Mouse (Mus musculus) kidney, embryonic 16.5 days (tissue): ENCODE measurements around the gene Cnga1. TPM values are rescaled to one million over a fixed set of nuclear protein-coding genes. Genes with fewer than 3 reads are reported as not detected.
A peak's percentile ranks its signal among the peaks of the same experiment; 100 is the strongest.
"Not testable (repeated sequence)": the region's sequence is repeated elsewhere in the genome, so short reads cannot be mapped to it uniquely, and the experiment has no call there.

Experiments used
- ATAC-seq: fragments of 200-750 bp; cut with Nextera tagmentation; 2 replicates; pipeline ENCODE4 v1.8.0; 2017; ENCODE audit warnings: moderate TSS enrichment; ENCODE audit not compliant: low FRiP score, low TSS enrichment
- H3K27ac ChIP-seq: fragments of 300-500 bp; sonication (generic); 2 replicates; pipeline ENCODE4 v1.5.1; 2014; ENCODE audit warnings: low read length
- H3K27me3 ChIP-seq: fragments of 300-500 bp; sonication (generic); 2 replicates; pipeline ENCODE4 v1.6.1; 2014; ENCODE audit warnings: low read length, control low read depth, mixed read lengths; ENCODE audit not compliant: insufficient read depth
- H3K36me3 ChIP-seq: fragments of 300-500 bp; sonication (generic); 2 replicates; pipeline ENCODE4 v1.6.1; 2014; ENCODE audit warnings: low read length, control low read depth, mixed read lengths; ENCODE audit not compliant: insufficient read depth
- H3K4me1 ChIP-seq: fragments of 300-500 bp; sonication (generic); 2 replicates; pipeline ENCODE4 v1.6.1; 2014; ENCODE audit warnings: low read length, control low read depth, mixed read lengths; ENCODE audit not compliant: insufficient read depth
- H3K4me2 ChIP-seq: fragments of 300-500 bp; sonication (generic); replicated peaks from 2 replicates; pipeline ENCODE4 v1.6.1; 2014; ENCODE audit warnings: low read depth, low read length
- H3K4me3 ChIP-seq: fragments of 300-500 bp; sonication (generic); 2 replicates; pipeline ENCODE4 v1.5.1; 2014; ENCODE audit warnings: mild to moderate bottlenecking, low read length
- H3K9ac ChIP-seq: fragments of 300-500 bp; sonication (generic); replicated peaks from 2 replicates; pipeline ENCODE4 v1.6.1; 2014; ENCODE audit warnings: low read length
- H3K9me3 ChIP-seq: fragments of 300-500 bp; sonication (generic); 2 replicates; pipeline ENCODE4 v1.6.1; 2016; ENCODE audit warnings: low read length, control low read depth
- WGBS: fragments of 180-500 bp; shearing (Covaris S2); extraction: QIAGEN DNeasy Blood & Tissue Kit; methylation state at CpG from one replicate; pipeline ENCODE4 v1.1.7; 2014; 5-methylcytosine and 5-hydroxymethylcytosine counted together
- polyA plus RNA-seq: library from polyadenylated mRNA; unstranded; fragments of >200 nt; fragmentation: Nextera tagmentation; extraction: Ambion mirVana; gene quantifications from 2 replicates; pipeline ENCODE4 v1.2.1, GENCODE M21; 2015

Cnga1 gene
- polyA plus RNA-seq, 1 experiment from 2014 or later, result not detected

GRCm38 (mm10) chr5:72601006-72601405 is 43.1 kb downstream of the Cnga1 start:
- H3K36me3 ChIP-seq, result no peaks in the 10 kb centered on the region
- no peak overlapping the region for H3K27ac ChIP-seq
- ATAC-seq, result peak; percentile 74; the same call in 1 of the 2 replicates
- H3K4me1 ChIP-seq, result no peaks in the 10 kb centered on the region
- H3K4me2 ChIP-seq, result no peak overlapping the region
- H3K27me3 ChIP-seq, result no peaks in the 10 kb centered on the region
- WGBS, result 14% methylated on average over 5 of the region's 5 CpGs
- H3K4me3 ChIP-seq, result no peak overlapping the region
- H3K9me3 ChIP-seq, result no peaks in the 10 kb centered on the region
- no peak overlapping the region for H3K9ac ChIP-seq

DNA sequence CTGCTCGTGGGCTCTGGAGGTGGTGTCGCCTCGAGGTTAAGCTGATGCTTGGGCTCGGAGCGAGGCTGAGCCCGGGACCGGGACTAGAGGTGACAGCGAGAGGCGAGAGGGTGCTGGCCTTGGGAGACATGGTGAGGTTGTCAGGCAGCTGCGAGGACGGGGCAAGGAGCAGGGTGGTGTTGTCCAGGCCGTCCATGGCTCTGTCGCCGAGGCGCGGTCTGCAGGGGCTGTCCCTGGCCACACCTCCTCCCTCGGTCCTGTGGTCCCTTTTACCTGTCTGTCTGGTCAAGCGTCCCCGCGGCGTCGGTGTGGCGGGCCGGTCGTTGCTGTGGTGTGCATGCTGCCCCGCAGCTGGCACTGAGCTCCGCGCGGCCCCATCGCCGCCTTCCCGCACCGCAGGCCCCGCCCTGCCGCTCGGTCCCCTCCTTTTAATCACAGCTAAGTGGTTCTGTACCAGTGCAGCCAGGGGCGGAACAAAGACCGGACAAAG is 56.8 kb downstream of the Cnga1 start, which contains the start of gene Gm5868:
TSS of gene Gm5868 (minus strand) at position 360 of the 490 bp plus-strand sequence.
- H3K4me1 ChIP-seq, result 0 out of 2 replicates have a peak, but pooled peaks cover 2% of the 10 kb centered on the region
- peak within 1 kb of the TSS; percentile 31; the same call in 1 of the 2 replicates for H3K9ac ChIP-seq
- peak within 1 kb of the TSS; percentile 43 for H3K4me3 ChIP-seq
- H3K9me3 ChIP-seq, result no peaks in the 10 kb centered on the region
- peak; percentile 77 for ATAC-seq
- 2% methylated on average over 34 of the region's 38 CpGs for WGBS
- H3K4me2 ChIP-seq, result peak within 1 kb of the TSS; percentile 60
- H3K27me3 ChIP-seq, result peaks cover 13% of the 10 kb centered on the region
- no peaks in the 10 kb centered on the region for H3K36me3 ChIP-seq
- H3K27ac ChIP-seq, result no peak within 1 kb of the TSS

DNA sequence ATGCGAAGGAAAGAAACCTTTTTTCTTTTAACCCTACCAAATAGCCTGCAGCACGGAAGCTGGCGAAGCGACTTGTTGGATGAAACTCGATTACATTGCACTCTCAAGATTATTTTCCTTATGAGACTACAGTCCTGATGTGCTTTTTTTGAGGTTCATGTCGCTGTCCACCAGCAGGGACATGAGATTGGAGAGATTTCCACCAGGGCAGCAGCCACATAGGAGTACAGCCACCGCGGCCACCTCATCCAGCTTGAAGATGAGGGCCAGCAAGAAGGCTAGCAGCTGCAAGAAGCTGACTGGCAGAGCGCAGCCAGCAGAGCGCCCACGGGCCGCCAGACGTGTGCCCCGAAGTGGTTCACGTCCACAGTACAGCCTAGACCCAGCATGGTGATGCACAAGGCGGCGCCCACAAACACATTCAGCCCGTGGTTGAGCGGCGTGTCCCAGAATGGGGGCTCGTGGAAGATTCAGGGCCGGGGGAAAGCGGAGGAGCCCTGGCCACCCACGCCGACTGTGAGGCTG is 57.3 kb downstream of the Cnga1 start:
- Histone ChIP-seq H3K9ac (peak overlapping the region; percentile 31; the same call in 1 of the 2 replicates), H3K27me3 (peaks cover 15% of the 10 kb centered on the region), H3K4me2 (peak overlapping the region; percentile 60), H3K4me3 (peak overlapping the region; percentile 43)
- not testable (repeated sequence) for H3K27ac ChIP-seq, H3K4me1 ChIP-seq, H3K36me3 ChIP-seq, H3K9me3 ChIP-seq
- peak; percentile 54; the same call in 1 of the 2 replicates for ATAC-seq
- WGBS, result 44% methylated on average over 25 of the region's 25 CpGs

- H3K9me3 ChIP-seq, H3K36me3 ChIP-seq, H3K9ac ChIP-seq, H3K4me2 ChIP-seq, H3K4me1 ChIP-seq, H3K27ac ChIP-seq, ATAC-seq, H3K4me3 ChIP-seq: not testable (repeated sequence)
- peaks cover 18% of the 10 kb centered on the region for H3K27me3 ChIP-seq
- WGBS, result 49% methylated on average over 7 of the region's 7 CpGs
These were observed 58.0 kb downstream of the Cnga1 start for GRCm38 (mm10) chr5:72586122-72586521.

GRCm38 (mm10) chr5:72580970-72581332 is 63.1 kb downstream of the Cnga1 start, which contains the start of gene Zar1:
TSS of gene Zar1 (minus strand) at chr5:72581254.
- H3K27me3 ChIP-seq, result peaks cover 15% of the 10 kb centered on the region
- 10% methylated on average over 16 of the region's 21 CpGs for WGBS
- peak within 1 kb of the TSS; percentile 80 for H3K4me2 ChIP-seq

DNA sequence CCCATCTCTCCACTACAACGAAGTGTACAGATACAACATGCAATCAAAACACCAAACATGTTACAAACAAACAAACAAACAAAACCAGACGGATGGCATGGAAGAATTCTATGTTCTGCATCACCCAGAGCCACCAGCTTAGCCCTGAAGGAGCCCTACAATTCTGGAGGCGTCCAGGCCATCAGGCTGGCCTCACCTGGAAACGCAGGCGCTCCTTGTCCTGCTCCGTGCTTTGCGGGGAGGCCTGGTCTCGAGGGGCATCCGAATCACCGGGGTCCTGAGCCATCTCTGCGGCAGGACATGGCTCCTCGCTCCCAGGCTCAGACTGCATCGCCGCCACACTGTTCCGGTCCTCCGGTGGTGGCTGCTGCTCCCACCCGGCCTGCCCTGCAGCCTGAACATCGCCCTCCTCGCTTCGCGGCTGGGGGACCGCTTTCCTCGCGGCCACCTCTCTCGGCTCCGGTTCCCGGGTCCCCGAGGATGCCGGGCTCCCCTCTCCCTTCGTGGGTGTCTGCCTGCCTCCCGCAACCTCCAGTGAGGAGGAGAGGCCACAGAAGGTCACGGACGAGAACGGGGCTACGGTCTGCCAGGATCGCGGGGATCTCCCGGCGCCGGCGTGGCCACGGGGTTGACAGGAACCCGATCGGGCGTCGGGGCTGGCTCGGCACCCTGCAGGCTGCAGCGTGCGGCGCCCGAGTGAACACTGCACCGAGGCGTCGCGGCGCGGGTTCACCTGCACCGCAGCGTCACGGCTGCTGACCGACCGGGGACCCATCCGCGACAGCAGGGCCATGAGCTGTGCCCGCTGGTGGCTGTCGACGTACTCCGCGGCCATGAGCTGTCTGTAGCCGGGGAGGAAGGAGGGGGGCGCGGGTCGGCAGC is 63.7 kb downstream of the Cnga1 start:
- WGBS, result 6% methylated on average over 44 of the region's 73 CpGs

More at GRCm38 (mm10) chr5:72580970-72581332, 63.1 kb downstream of the Cnga1 start, which contains the start of gene Zar1:
- H3K36me3 ChIP-seq, H3K4me1 ChIP-seq, H3K27ac ChIP-seq, H3K9me3 ChIP-seq: not testable (repeated sequence)
- Histone ChIP-seq H3K9ac (0 out of 2 replicates have a peak within 1 kb of the TSS, but pooled peaks have one; percentile 44), H3K4me3 (peak within 1 kb of the TSS; percentile 50)
- ATAC-seq, result peak; percentile 70; the same call in 1 of the 2 replicates

DNA sequence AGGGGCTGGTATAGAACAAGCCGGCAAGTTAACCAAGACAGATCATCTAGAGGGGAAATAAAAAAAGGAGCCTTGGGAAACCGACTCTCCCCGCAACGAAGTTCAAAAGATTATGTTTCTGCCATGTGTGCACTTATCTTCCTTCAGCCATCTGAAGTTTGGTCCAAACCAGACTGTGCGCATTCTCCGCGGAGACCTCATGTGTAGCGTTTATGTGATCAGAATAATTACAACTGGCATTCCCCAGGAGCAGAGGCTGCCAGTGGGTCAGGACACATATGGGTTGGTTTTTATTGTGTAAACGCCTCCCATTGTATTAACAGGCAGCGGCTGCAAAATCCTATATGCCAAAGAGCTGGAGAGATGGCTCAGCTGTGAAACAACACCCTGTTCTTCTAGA is 64.5 kb downstream of the Cnga1 start:
- peaks cover 15% of the 10 kb centered on the region for H3K27me3 ChIP-seq
- ATAC-seq, H3K9ac ChIP-seq, H3K36me3 ChIP-seq, H3K4me2 ChIP-seq, H3K4me1 ChIP-seq, H3K9me3 ChIP-seq, H3K4me3 ChIP-seq, H3K27ac ChIP-seq: not testable (repeated sequence)
- WGBS, result 50% methylated on average over 10 of the region's 10 CpGs

More for the DNA sequence above, 63.7 kb downstream of the Cnga1 start:
- not testable (repeated sequence) for H3K4me1 ChIP-seq, H3K27ac ChIP-seq, H3K9me3 ChIP-seq, H3K36me3 ChIP-seq
- Histone ChIP-seq H3K4me3 (peak overlapping the region; percentile 50), H3K27me3 (peaks cover 15% of the 10 kb centered on the region), H3K9ac (0 out of 2 replicates have a peak overlapping the region, but pooled peaks have one; percentile 44), H3K4me2 (peak overlapping the region; percentile 80)
- ATAC-seq, result peak; percentile 82; the same call in 1 of the 2 replicates

- Histone ChIP-seq H3K9ac (no peak overlapping the region), H3K4me3 (no peak overlapping the region), H3K9me3 (peaks cover 12% of the 10 kb centered on the region), H3K27me3 (no peaks in the 10 kb centered on the region), H3K4me2 (no peak overlapping the region), H3K36me3 (no peaks in the 10 kb centered on the region), H3K4me1 (no peaks in the 10 kb centered on the region), H3K27ac (no peak overlapping the region)
- 80% methylated on average over 5 of the region's 5 CpGs for WGBS
- no peak for ATAC-seq
These were observed 78.5 kb downstream of the Cnga1 start for GRCm38 (mm10) chr5:72565621-72566020.

DNA sequence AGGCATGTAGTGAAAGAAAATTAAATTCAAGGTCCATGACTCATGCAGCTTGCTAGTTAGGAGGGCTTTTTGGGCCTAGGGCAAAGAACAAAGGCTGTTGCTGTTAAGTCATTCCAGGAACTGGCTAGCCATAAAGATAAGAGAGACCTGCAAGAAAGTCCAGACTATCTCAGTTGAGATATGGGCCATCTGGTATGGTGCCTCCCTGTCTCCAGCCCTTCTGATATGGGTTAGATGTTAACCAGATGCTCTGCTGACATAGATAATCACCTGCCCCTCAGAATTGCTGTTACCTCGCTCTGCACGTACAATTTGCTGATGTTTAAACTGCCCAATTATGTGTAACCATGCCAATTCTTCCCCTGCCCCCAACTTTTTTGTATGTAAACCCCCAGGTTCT is 80.9 kb downstream of the Cnga1 start:
- H3K27me3 ChIP-seq, H3K4me3 ChIP-seq, H3K27ac ChIP-seq, H3K4me2 ChIP-seq, ATAC-seq, H3K4me1 ChIP-seq, H3K36me3 ChIP-seq, H3K9me3 ChIP-seq, H3K9ac ChIP-seq: not testable (repeated sequence)
- 91% methylated on average over 2 of the region's 2 CpGs for WGBS
